Mouse (Mus musculus) MEL (cell line): ENCODE results near the gene Cd48.

Experiments used
- CHD1 ChIP-seq: IDR thresholded peaks from 2 replicates; pipeline ENCODE4 v1.6.1; 2012; ENCODE audit warnings: low read depth, mild to moderate bottlenecking, inconsistent platforms, low read length, improper control_type of control experiment
- CTCF ChIP-seq, 3 experiments: IDR thresholded peaks in 2 of 3; conservative IDR thresholded peaks in 1 of 3; 2 replicates each; pipeline ENCODE4 v1.5.1; 2011 to 2012; ENCODE audit warnings: low read length in 3 of 3, low read depth in 2 of 3, mild to moderate bottlenecking in 2 of 3, improper control_type of control experiment in 1 of 3, inconsistent platforms in 1 of 3, mixed read lengths in 1 of 3, moderate library complexity in 1 of 3; ENCODE audit not compliant: control insufficient read depth in 1 of 3, insufficient read depth in 1 of 3, poor library complexity in 1 of 3, severe bottlenecking in 1 of 3
- EP300 ChIP-seq, 2 experiments: IDR thresholded peaks; 2 replicates each; pipeline ENCODE4 v1.6.1; 2011; ENCODE audit warnings: improper control_type of control experiment in 2 of 2, low read length in 2 of 2, low read depth in 1 of 2, mild to moderate bottlenecking in 1 of 2
- GATA1 ChIP-seq: IDR thresholded peaks from 2 replicates; pipeline ENCODE4 v1.6.1; 2011; ENCODE audit warnings: low read depth, low read length, improper control_type of control experiment
- JUND ChIP-seq: IDR thresholded peaks from 2 replicates; pipeline ENCODE4 v1.6.1; 2011; ENCODE audit warnings: low read depth, mild to moderate bottlenecking, improper control_type of control experiment, low read length
- MAFK ChIP-seq: IDR thresholded peaks from 2 replicates; pipeline ENCODE4 v1.6.1; 2011; ENCODE audit warnings: low read depth, mild to moderate bottlenecking, low read length, improper control_type of control experiment, borderline replicate concordance
- MYB ChIP-seq: IDR thresholded peaks from 2 replicates; pipeline ENCODE4 v1.6.1; 2011; ENCODE audit warnings: mild to moderate bottlenecking, low read depth, low read length, improper control_type of control experiment
- NRF1 ChIP-seq: IDR thresholded peaks from 2 replicates; pipeline ENCODE4 v1.6.1; 2014; ENCODE audit warnings: low read depth, mild to moderate bottlenecking, inconsistent platforms, low read length, improper control_type of control experiment, moderate library complexity; ENCODE audit not compliant: poor library complexity, insufficient read depth, severe bottlenecking
- POLR2A ChIP-seq, 2 experiments: IDR thresholded peaks; 2 replicates each; pipeline ENCODE4 v1.6.1; 2011 to 2012; ENCODE audit warnings: low read length in 2 of 2, mild to moderate bottlenecking in 2 of 2, control low read depth in 1 of 2, improper control_type of control experiment in 1 of 2, low read depth in 1 of 2, moderate library complexity in 1 of 2; ENCODE audit not compliant: control insufficient read depth in 1 of 2, insufficient read depth in 1 of 2, poor library complexity in 1 of 2
- RAD21 ChIP-seq: IDR thresholded peaks from 2 replicates; pipeline ENCODE4 v1.6.1; 2011; ENCODE audit warnings: mild to moderate bottlenecking, low read depth, low read length, improper control_type of control experiment
- USF1 ChIP-seq: IDR thresholded peaks from 2 replicates; pipeline ENCODE4 v1.6.1; 2014; ENCODE audit warnings: low read depth, mild to moderate bottlenecking, inconsistent platforms, low read length, improper control_type of control experiment, moderate library complexity
- USF2 ChIP-seq, 2 experiments: IDR thresholded peaks; 2 replicates each; pipeline ENCODE4 v1.6.1; 2011 to 2012; ENCODE audit warnings: improper control_type of control experiment in 2 of 2, low read length in 2 of 2, borderline replicate concordance in 1 of 2, inconsistent platforms in 1 of 2, low read depth in 1 of 2, mild to moderate bottlenecking in 1 of 2; ENCODE audit not compliant: insufficient read depth in 1 of 2
- ZMIZ1 ChIP-seq: IDR thresholded peaks from 2 replicates; pipeline ENCODE4 v1.6.1; 2012; ENCODE audit warnings: low read depth, mild to moderate bottlenecking, inconsistent platforms, low read length, improper control_type of control experiment, moderate library complexity

GRCm38 (mm10) chr1:171716232-171716631 is 34.4 kb downstream of the Cd48 start:
- TF ChIP-seq POLR2A (IDR thresholded peaks at IDR 0.05; ENCODE audit: control insufficient read depth in 1 of 2, insufficient read depth in 1 of 2, low read depth in 1 of 2, low read length in 2 of 2, poor library complexity in 1 of 2): no peak
- no peak for TF ChIP-seq EP300 (IDR thresholded peaks at IDR 0.05; ENCODE audit: low read depth in 1 of 2, low read length in 2 of 2)
- TF ChIP-seq GATA1: no peak
- no peak for TF ChIP-seq USF1
- TF ChIP-seq CTCF (IDR thresholded peaks at IDR 0.05 in 2 of 3, conservative IDR thresholded peaks at IDR 0.05 in 1 of 3; ENCODE audit: control insufficient read depth in 1 of 3, insufficient read depth in 1 of 3, low read depth in 2 of 3, low read length in 3 of 3, poor library complexity in 1 of 3, severe bottlenecking in 1 of 3): no peak
- no peak for TF ChIP-seq ZMIZ1
- TF ChIP-seq MYB: no peak
- no peak for TF ChIP-seq MAFK
- no peak for TF ChIP-seq RAD21
- no peak for TF ChIP-seq JUND
- TF ChIP-seq CHD1: no peak
- TF ChIP-seq NRF1: no peak
- TF ChIP-seq USF2 (IDR thresholded peaks at IDR 0.05; ENCODE audit: borderline replicate concordance in 1 of 2, insufficient read depth in 1 of 2, low read depth in 1 of 2, low read length in 2 of 2): no peak
